ENCODE assay signal across 8 mouse cellular contexts in the genomic region with DNA sequence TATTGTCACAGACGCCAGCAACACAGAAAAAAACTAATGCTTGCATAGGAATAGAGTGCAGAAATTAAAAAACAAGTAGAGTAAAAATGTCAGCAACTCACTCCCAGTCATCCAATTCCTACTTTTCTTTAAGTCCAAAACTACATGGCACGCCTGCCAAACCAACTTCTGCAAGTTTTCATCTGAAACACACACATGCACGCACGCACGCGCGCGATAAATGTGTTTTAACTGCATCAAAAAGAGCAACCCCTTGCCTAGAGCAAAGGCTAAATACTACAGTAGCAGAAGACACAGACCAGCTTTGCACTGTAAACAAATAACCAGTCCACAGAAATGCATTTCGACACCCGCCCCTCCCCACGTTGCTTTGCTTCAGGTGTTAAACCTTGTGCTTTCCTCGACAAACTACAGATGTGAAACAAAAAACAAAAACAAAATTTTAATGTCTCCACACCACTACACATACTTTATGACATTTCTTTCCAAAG. TPM values are rescaled to one million over a fixed set of nuclear protein-coding genes. Genes with fewer than 3 reads are reported as not detected.
DNase-seq lines count a peak whose midpoint lies in the region; ATAC-seq and TF ChIP-seq lines count a peak whose summit lies in the region.

No protein-coding gene starts in this region.

- TF ChIP-seq CTCF in kidney, adult 2 months (conservative IDR thresholded peaks at IDR 0.05; ENCODE audit: insufficient read depth, insufficient read length, low read depth, low read length), result no peak
- no peak for TF ChIP-seq CTCF in brain, embryonic 14.5 days (IDR thresholded peaks at IDR 0.05; ENCODE audit: borderline replicate concordance, extremely low read depth, insufficient read depth, insufficient read length)

- no peaks in the 10 kb centered on the region for H3K9me3 ChIP-seq in kidney, embryonic 14.5 days (ENCODE audit: control insufficient read depth, low read length)
- H3K9me3 ChIP-seq in forebrain, embryonic 16.5 days (ENCODE audit: control insufficient read depth, low read length), result no peaks in the 10 kb centered on the region
- H3K9me3 ChIP-seq in liver, embryonic 15.5 days (replicated peaks), result no peaks in the 10 kb centered on the region

- DNase-seq in kidney, adult 2 months, result no peak
- DNase-seq in brain, embryonic 14.5 days (ENCODE audit: low read depth), result peak; percentile 11
- DNase-seq in frontal cortex, postnatal 14 days (ENCODE audit: low spot score in 2 of 2), result no peak
- no peak for DNase-seq in Muller cell, postnatal 12 days (ENCODE audit: inconsistent ontology term)

- 77% methylated on average over 12 of the region's 12 CpGs for WGBS in kidney, embryonic 14.5 days
- WGBS in kidney, adult 2 months, result 74% methylated on average over 12 of the region's 12 CpGs
- 87% methylated on average over 12 of the region's 12 CpGs for WGBS in forebrain, embryonic 16.5 days
- WGBS in liver, embryonic 15.5 days (ENCODE audit: insufficient replicate concordance), result 76% methylated on average over 12 of the region's 12 CpGs

- H3K27ac ChIP-seq in kidney, embryonic 14.5 days (ENCODE audit: low read depth, low read length), result no peak overlapping the region
- no peak overlapping the region for H3K27ac ChIP-seq in kidney, adult 2 months (ENCODE audit: insufficient read depth, low read depth, low read length)
- peak overlapping the region; percentile 96 for H3K27ac ChIP-seq in forebrain, embryonic 16.5 days (ENCODE audit: low read length)
- peak overlapping the region; percentile 33; the same call in 1 of the 2 replicates for H3K27ac ChIP-seq in liver, embryonic 15.5 days (replicated peaks)

- peak overlapping the region; percentile 59; the same call in 1 of the 2 replicates for H3K4me2 ChIP-seq in kidney, embryonic 14.5 days (replicated peaks; ENCODE audit: low read depth, low read length)
- peak overlapping the region; percentile 84 for H3K4me2 ChIP-seq in forebrain, embryonic 16.5 days (ENCODE audit: low read length)
- H3K4me2 ChIP-seq in liver, embryonic 15.5 days, result peak overlapping the region; percentile 86

- ATAC-seq in kidney, embryonic 14.5 days (ENCODE audit: low FRiP score, low TSS enrichment), result no peak
- ATAC-seq in forebrain, embryonic 16.5 days, result no peak
- ATAC-seq in liver, embryonic 15.5 days (ENCODE audit: insufficient read depth), result no peak
- no peak for ATAC-seq in granulocyte monocyte progenitor cell, adult 5-6 weeks (replicated peaks; ENCODE audit: poor library complexity, severe bottlenecking)

- no peak for TF ChIP-seq POLR2A in kidney, adult 2 months (IDR thresholded peaks at IDR 0.05; ENCODE audit: low read depth, low read length)
- no peak for TF ChIP-seq POLR2A in brain, embryonic 14.5 days (IDR thresholded peaks at IDR 0.05; ENCODE audit: borderline replicate concordance, extremely low read depth, insufficient read depth, insufficient read length, poor library complexity, severe bottlenecking)

- peaks cover 19% of the 10 kb centered on the region; the same call in 1 of the 2 replicates for H3K4me1 ChIP-seq in kidney, embryonic 14.5 days (ENCODE audit: control insufficient read depth, insufficient read depth, low read length)
- peaks cover 53% of the 10 kb centered on the region for H3K4me1 ChIP-seq in kidney, adult 2 months (ENCODE audit: control insufficient read depth, insufficient read depth, low read length)
- H3K4me1 ChIP-seq in forebrain, embryonic 16.5 days (replicated peaks; ENCODE audit: control insufficient read depth, insufficient read depth, low read length), result peaks cover 16% of the 10 kb centered on the region
- H3K4me1 ChIP-seq in liver, embryonic 15.5 days (replicated peaks), result peaks cover 69% of the 10 kb centered on the region

- H3K9ac ChIP-seq in kidney, embryonic 14.5 days (ENCODE audit: low read depth, low read length), result no peak overlapping the region
- peak overlapping the region; percentile 90 for H3K9ac ChIP-seq in forebrain, embryonic 16.5 days (replicated peaks; ENCODE audit: low read depth, low read length)
- H3K9ac ChIP-seq in liver, embryonic 15.5 days, result no peak overlapping the region

- H3K4me3 ChIP-seq in kidney, embryonic 14.5 days (ENCODE audit: low read length), result no peak overlapping the region
- H3K4me3 ChIP-seq in kidney, adult 2 months (ENCODE audit: insufficient read depth, low read depth, low read length), result no peak overlapping the region
- H3K4me3 ChIP-seq in forebrain, embryonic 16.5 days (replicated peaks; ENCODE audit: low read length), result peak overlapping the region; percentile 77
- no peak overlapping the region for H3K4me3 ChIP-seq in liver, embryonic 15.5 days (replicated peaks)

- no peaks in the 10 kb centered on the region for H3K27me3 ChIP-seq in kidney, embryonic 14.5 days (ENCODE audit: control insufficient read depth, insufficient read depth, low read length)
- no peaks in the 10 kb centered on the region for H3K27me3 ChIP-seq in kidney, adult 2 months (replicated peaks; ENCODE audit: control insufficient read depth, insufficient read depth, low read length)
- no peaks in the 10 kb centered on the region for H3K27me3 ChIP-seq in forebrain, embryonic 16.5 days (replicated peaks; ENCODE audit: control insufficient read depth, insufficient read depth, low read length)
- no peaks in the 10 kb centered on the region for H3K27me3 ChIP-seq in liver, embryonic 15.5 days

- H3K36me3 ChIP-seq in kidney, embryonic 14.5 days (ENCODE audit: control insufficient read depth, insufficient read depth, low read length), result no peaks in the 10 kb centered on the region
- no peaks in the 10 kb centered on the region for H3K36me3 ChIP-seq in kidney, adult 2 months (ENCODE audit: control insufficient read depth, insufficient read depth, low read length)
- H3K36me3 ChIP-seq in forebrain, embryonic 16.5 days (ENCODE audit: control insufficient read depth, insufficient read depth), result no peaks in the 10 kb centered on the region
- no peaks in the 10 kb centered on the region for H3K36me3 ChIP-seq in liver, embryonic 15.5 days (replicated peaks)

RNA-seq across cellular contexts. Expression of a gene that starts 59.5 kb away (rescaled TPM):
- 33.2 and 40.2 TPM in 2 replicates for polyA plus RNA-seq in kidney, embryonic 14.5 days (2014; fragmentation: Nextera tagmentation; extraction: Ambion mirVana)
- polyA plus RNA-seq in kidney, adult 2 months (2012; rRNA removed), result 26.8 and 33.7 TPM in 2 replicates
- 16.8 and 25.1 TPM in 2 replicates for polyA plus RNA-seq in brain, embryonic 14.5 days (2012; rRNA removed)
- 53.4 and 66.7 TPM in 2 replicates for polyA plus RNA-seq in forebrain, embryonic 16.5 days (2015; fragmentation: Nextera tagmentation; extraction: Ambion mirVana)
- 20.5 and 25.7 TPM in 2 replicates for polyA plus RNA-seq in liver, embryonic 15.5 days (2015; fragmentation: Nextera tagmentation; extraction: Ambion mirVana)
- total RNA-seq in granulocyte monocyte progenitor cell, adult 5-6 weeks (2014; fragmentation: Nextera tagmentation), result 24.1 and 27.3 TPM in 2 replicates
- 12.2 and 12.3 TPM in 2 replicates for total RNA-seq in granulocyte monocyte progenitor cell, adult 5-6 weeks (2017)

Comparison
In these comparisons a context has a peak if more than half of its experiments do, and no peak if none do; other contexts are left out.
1. H3K27ac ChIP-seq: peak in forebrain, embryonic 16.5 days (single experiment) and liver, embryonic 15.5 days (single experiment); none in kidney, embryonic 14.5 days (single experiment) and kidney, adult 2 months (single experiment).
2. Peak in every context shown above with its lines, with median percentiles within 50 percentile points of each other: H3K4me2 ChIP-seq.